In genomic region chr2:73386356-73387046, GRCm38 (mm10) we compare ENCODE assay signal across 7 mouse cellular contexts. TPM values are rescaled to one million over a fixed set of nuclear protein-coding genes. Genes with fewer than 3 reads are reported as not detected.
A peak's percentile ranks its signal among the peaks of the same experiment; 100 is the strongest.
DNase-seq lines count a peak whose midpoint lies in the region; ATAC-seq lines count a peak whose summit lies in the region.

Gene Gpr155 (minus strand): TSS chr2:73386572.

- H3K27ac ChIP-seq in intestine, embryonic 15.5 days, result peak within 1 kb of the TSS; percentile 66
- H3K27ac ChIP-seq in midbrain, embryonic 10.5 days (replicated peaks), result peak within 1 kb of the TSS; percentile 82

- peak within 1 kb of the TSS; percentile 63 for H3K4me3 ChIP-seq in intestine, embryonic 15.5 days (replicated peaks)
- peak within 1 kb of the TSS; percentile 77 for H3K4me3 ChIP-seq in midbrain, embryonic 10.5 days

- intact Hi-C loops in gastrocnemius, postnatal 36 days (cut with DNase I), result no loop called here
- intact Hi-C loops in left cerebral cortex, postnatal 25 days (cut with DNase I), result no loop called here

- no peaks in the 10 kb centered on the region for H3K9me3 ChIP-seq in intestine, embryonic 15.5 days
- H3K9me3 ChIP-seq in midbrain, embryonic 10.5 days (replicated peaks), result no peaks in the 10 kb centered on the region

- H3K4me2 ChIP-seq in intestine, embryonic 15.5 days (replicated peaks), result peak within 1 kb of the TSS; percentile 99

- peak; percentile 100 for DNase-seq in adrenal gland, adult 2 months
- DNase-seq in embryo, embryonic 11.5 days (ENCODE audit: low read depth, low spot score), result peak; percentile 96
- peak; percentile 99 to 100 for DNase-seq in gastrocnemius, postnatal 36 days
- peak; percentile 97 to 99 for DNase-seq in left cerebral cortex, postnatal 25 days (ENCODE audit: low spot score in 2 of 2)
- peak; percentile 100 for DNase-seq in midbrain, embryonic 10.5 days (ENCODE audit: low spot score)
- peak; percentile 96 for DNase-seq in right cerebral cortex, postnatal 4 days

- H3K4me1 ChIP-seq in intestine, embryonic 15.5 days (replicated peaks), result no peaks in the 10 kb centered on the region
- peaks cover 15% of the 10 kb centered on the region for H3K4me1 ChIP-seq in midbrain, embryonic 10.5 days

- WGBS in intestine, embryonic 15.5 days, result under 1% methylated on average over 44 of the region's 44 CpGs
- WGBS in midbrain, embryonic 10.5 days, result under 1% methylated on average over 44 of the region's 44 CpGs

- H3K9ac ChIP-seq in intestine, embryonic 15.5 days, result peak within 1 kb of the TSS; percentile 61

- no peaks in the 10 kb centered on the region for H3K36me3 ChIP-seq in intestine, embryonic 15.5 days
- H3K36me3 ChIP-seq in midbrain, embryonic 10.5 days, result no peaks in the 10 kb centered on the region

- peak; percentile 98 for ATAC-seq in intestine, embryonic 15.5 days

- no peaks in the 10 kb centered on the region for H3K27me3 ChIP-seq in intestine, embryonic 15.5 days (replicated peaks)
- H3K27me3 ChIP-seq in midbrain, embryonic 10.5 days (ENCODE audit: low read depth, poor library complexity, severe bottlenecking), result peaks cover 21% of the 10 kb centered on the region

RNA-seq across cellular contexts. Expression of gene Gpr155, which starts in this region (rescaled TPM):
- 1 to 10 TPM; 5.9 to 7.5 TPM for total RNA-seq in adrenal gland, adult 2 months (2021)
- 1.6 and 1.7 TPM in 2 replicates for polyA plus RNA-seq in adrenal gland, adult 2 months (2012; rRNA removed)
- 10 to 100 TPM; 11.7 to 13.7 TPM for total RNA-seq in gastrocnemius, postnatal 36 days (2021)
- polyA plus RNA-seq in intestine, embryonic 15.5 days (2015; fragmentation: Nextera tagmentation; extraction: Ambion mirVana), result 11.8 and 12.3 TPM in 2 replicates
- 10 to 100 TPM; 32.7 to 45.7 TPM for total RNA-seq in left cerebral cortex, postnatal 25 days (2021)
- 1.7 and 2.3 TPM in 2 replicates for polyA plus RNA-seq in midbrain, embryonic 10.5 days (2016; fragmentation: Nextera tagmentation; extraction: Ambion mirVana)

Comparison
In these comparisons a context has a peak if more than half of its experiments do, and no peak if none do; other contexts are left out.
1. Peak in every context shown above with its lines: DNase-seq, ATAC-seq, H3K4me3 ChIP-seq and H3K27ac ChIP-seq.